Mouse (Mus musculus): ENCODE measurements around the gene Vps35. TPM values are rescaled to one million over a fixed set of nuclear protein-coding genes. Genes with fewer than 3 reads are reported as not detected.

The Vps35 gene
- polyA plus RNA-seq, 1 experiment from 2014 or later, result 138 TPM

GRCm38 (mm10) chr8:85321981-85322380 lies 22.4 kb upstream of the Vps35 start:
- Histone ChIP-seq H3K27ac (ENCODE audit: low read depth) (no peak overlapping the region), H3K4me1 (replicated peaks; ENCODE audit: control insufficient read depth, insufficient read depth, low read length) (no peaks in the 10 kb centered on the region), H3K9me3 (ENCODE audit: control insufficient read depth, low read length) (no peaks in the 10 kb centered on the region), H3K4me3 (ENCODE audit: low read depth, low read length) (no peak overlapping the region), H3K27me3 (replicated peaks; ENCODE audit: control insufficient read depth, insufficient read depth, low read length) (no peaks in the 10 kb centered on the region), H3K36me3 (ENCODE audit: control insufficient read depth, insufficient read depth, low read length) (no peaks in the 10 kb centered on the region), H3K4me2 (ENCODE audit: low read length) (no peak overlapping the region), H3K9ac (ENCODE audit: low read length) (no peak overlapping the region)
- no peak for ATAC-seq (replicated peaks; ENCODE audit: low FRiP score, low TSS enrichment, low read depth)
- WGBS, result 85% methylated on average over 15 of the region's 15 CpGs
- no peak for DNase-seq (ENCODE audit: low spot score)

- H3K4me1 ChIP-seq (replicated peaks; ENCODE audit: control insufficient read depth, insufficient read depth, low read length), result no peaks in the 10 kb centered on the region
Observed at GRCm38 (mm10) chr8:85318534-85318933, 18.9 kb upstream of the Vps35 start.

GRCm38 (mm10) chr8:85313036-85313435 lies 13.4 kb upstream of the Vps35 start:
- Histone ChIP-seq H3K9ac (ENCODE audit: low read length) (no peak overlapping the region), H3K4me1 (replicated peaks; ENCODE audit: control insufficient read depth, insufficient read depth, low read length) (no peaks in the 10 kb centered on the region), H3K27me3 (replicated peaks; ENCODE audit: control insufficient read depth, insufficient read depth, low read length) (no peaks in the 10 kb centered on the region), H3K9me3 (ENCODE audit: control insufficient read depth, low read length) (no peaks in the 10 kb centered on the region), H3K27ac (ENCODE audit: low read depth) (no peak overlapping the region), H3K36me3 (ENCODE audit: control insufficient read depth, insufficient read depth, low read length) (peaks cover 11% of the 10 kb centered on the region), H3K4me3 (ENCODE audit: low read depth, low read length) (no peak overlapping the region), H3K4me2 (ENCODE audit: low read length) (no peak overlapping the region)
- ATAC-seq (replicated peaks; ENCODE audit: low FRiP score, low TSS enrichment, low read depth), result no peak
- 91% methylated on average over 3 of the region's 3 CpGs for WGBS
- no peak for DNase-seq (ENCODE audit: low spot score)

More at GRCm38 (mm10) chr8:85318534-85318933, 18.9 kb upstream of the Vps35 start:
- ATAC-seq (replicated peaks; ENCODE audit: low FRiP score, low TSS enrichment, low read depth) (no peak), DNase-seq (ENCODE audit: low spot score) (no peak)
- no peaks in the 10 kb centered on the region for H3K36me3 ChIP-seq (ENCODE audit: control insufficient read depth, insufficient read depth, low read length)
- 94% methylated on average over 4 of the region's 4 CpGs for WGBS
- H3K27me3 ChIP-seq (replicated peaks; ENCODE audit: control insufficient read depth, insufficient read depth, low read length), result no peaks in the 10 kb centered on the region
- H3K9ac ChIP-seq (ENCODE audit: low read length), result no peak overlapping the region
- no peak overlapping the region for H3K4me3 ChIP-seq (ENCODE audit: low read depth, low read length)
- no peak overlapping the region for H3K27ac ChIP-seq (ENCODE audit: low read depth)
- no peak overlapping the region for H3K4me2 ChIP-seq (ENCODE audit: low read length)
- no peaks in the 10 kb centered on the region for H3K9me3 ChIP-seq (ENCODE audit: control insufficient read depth, low read length)

GRCm38 (mm10) chr8:85311743-85312142 lies 12.1 kb upstream of the Vps35 start:
- no peaks in the 10 kb centered on the region for H3K4me1 ChIP-seq (replicated peaks; ENCODE audit: control insufficient read depth, insufficient read depth, low read length)
- H3K27ac ChIP-seq (ENCODE audit: low read depth), result no peak overlapping the region
- no peak overlapping the region for H3K9ac ChIP-seq (ENCODE audit: low read length)
- H3K36me3 ChIP-seq (ENCODE audit: control insufficient read depth, insufficient read depth, low read length), result peaks cover 24% of the 10 kb centered on the region
- ATAC-seq (replicated peaks; ENCODE audit: low FRiP score, low TSS enrichment, low read depth) (no peak), DNase-seq (ENCODE audit: low spot score) (no peak)
- no peaks in the 10 kb centered on the region for H3K27me3 ChIP-seq (replicated peaks; ENCODE audit: control insufficient read depth, insufficient read depth, low read length)
- no peak overlapping the region for H3K4me3 ChIP-seq (ENCODE audit: low read depth, low read length)
- H3K4me2 ChIP-seq (ENCODE audit: low read length), result no peak overlapping the region
- H3K9me3 ChIP-seq (ENCODE audit: control insufficient read depth, low read length), result no peaks in the 10 kb centered on the region

- H3K4me3 ChIP-seq (ENCODE audit: low read depth, low read length), result no peak overlapping the region
- H3K27ac ChIP-seq (ENCODE audit: low read depth), result no peak overlapping the region
- H3K9ac ChIP-seq (ENCODE audit: low read length), result no peak overlapping the region
- ATAC-seq (replicated peaks; ENCODE audit: low FRiP score, low TSS enrichment, low read depth) (no peak), DNase-seq (ENCODE audit: low spot score) (no peak)
- no peaks in the 10 kb centered on the region for H3K9me3 ChIP-seq (ENCODE audit: control insufficient read depth, low read length)
- H3K4me1 ChIP-seq (replicated peaks; ENCODE audit: control insufficient read depth, insufficient read depth, low read length), result no peaks in the 10 kb centered on the region
- no peak overlapping the region for H3K4me2 ChIP-seq (ENCODE audit: low read length)
- WGBS, result 93% methylated on average over 2 of the region's 2 CpGs
- H3K27me3 ChIP-seq (replicated peaks; ENCODE audit: control insufficient read depth, insufficient read depth, low read length), result no peaks in the 10 kb centered on the region
- peaks cover 52% of the 10 kb centered on the region for H3K36me3 ChIP-seq (ENCODE audit: control insufficient read depth, insufficient read depth, low read length)
Observed at GRCm38 (mm10) chr8:85308564-85308963, 9.0 kb upstream of the Vps35 start.

- H3K36me3 ChIP-seq (ENCODE audit: control insufficient read depth, insufficient read depth, low read length), result peaks cover 62% of the 10 kb centered on the region
- H3K9me3 ChIP-seq (ENCODE audit: control insufficient read depth, low read length), result no peaks in the 10 kb centered on the region
- no peak overlapping the region for H3K4me2 ChIP-seq (ENCODE audit: low read length)
- H3K4me1 ChIP-seq (replicated peaks; ENCODE audit: control insufficient read depth, insufficient read depth, low read length), result peaks cover 10% of the 10 kb centered on the region
- 80% methylated on average over 5 of the region's 5 CpGs for WGBS
- no peaks in the 10 kb centered on the region for H3K27me3 ChIP-seq (replicated peaks; ENCODE audit: control insufficient read depth, insufficient read depth, low read length)
- no peak overlapping the region for H3K9ac ChIP-seq (ENCODE audit: low read length)
- DNase-seq (ENCODE audit: low spot score) (no peak), ATAC-seq (replicated peaks; ENCODE audit: low FRiP score, low TSS enrichment, low read depth) (no peak)
- no peak overlapping the region for H3K27ac ChIP-seq (ENCODE audit: low read depth)
- no peak overlapping the region for H3K4me3 ChIP-seq (ENCODE audit: low read depth, low read length)
Observed at GRCm38 (mm10) chr8:85303531-85303930, 3.9 kb upstream of the Vps35 start.

GRCm38 (mm10) chr8:85302931-85303330 lies 3.3 kb upstream of the Vps35 start:
- H3K4me3 ChIP-seq (ENCODE audit: low read depth, low read length), result no peak overlapping the region
- H3K4me1 ChIP-seq (replicated peaks; ENCODE audit: control insufficient read depth, insufficient read depth, low read length), result peaks cover 14% of the 10 kb centered on the region
- ATAC-seq (replicated peaks; ENCODE audit: low FRiP score, low TSS enrichment, low read depth) (no peak), DNase-seq (ENCODE audit: low spot score) (no peak)
- peaks cover 56% of the 10 kb centered on the region for H3K36me3 ChIP-seq (ENCODE audit: control insufficient read depth, insufficient read depth, low read length)
- no peak overlapping the region for H3K27ac ChIP-seq (ENCODE audit: low read depth)
- no peak overlapping the region for H3K9ac ChIP-seq (ENCODE audit: low read length)
- H3K9me3 ChIP-seq (ENCODE audit: control insufficient read depth, low read length), result no peaks in the 10 kb centered on the region
- no peaks in the 10 kb centered on the region for H3K27me3 ChIP-seq (replicated peaks; ENCODE audit: control insufficient read depth, insufficient read depth, low read length)
- no peak overlapping the region for H3K4me2 ChIP-seq (ENCODE audit: low read length)
- 90% methylated on average over 3 of the region's 3 CpGs for WGBS

- peaks cover 19% of the 10 kb centered on the region for H3K4me1 ChIP-seq (replicated peaks; ENCODE audit: control insufficient read depth, insufficient read depth, low read length)
- no peaks in the 10 kb centered on the region for H3K9me3 ChIP-seq (ENCODE audit: control insufficient read depth, low read length)
- no peak overlapping the region for H3K27ac ChIP-seq (ENCODE audit: low read depth)
- ATAC-seq (replicated peaks; ENCODE audit: low FRiP score, low TSS enrichment, low read depth) (no peak), DNase-seq (ENCODE audit: low spot score) (no peak)
- H3K4me3 ChIP-seq (ENCODE audit: low read depth, low read length), result no peak overlapping the region
- 64% methylated on average over 1 of the region's 1 CpGs for WGBS
- peaks cover 46% of the 10 kb centered on the region for H3K36me3 ChIP-seq (ENCODE audit: control insufficient read depth, insufficient read depth, low read length)
- H3K9ac ChIP-seq (ENCODE audit: low read length), result no peak overlapping the region
- H3K27me3 ChIP-seq (replicated peaks; ENCODE audit: control insufficient read depth, insufficient read depth, low read length), result no peaks in the 10 kb centered on the region
- H3K4me2 ChIP-seq (ENCODE audit: low read length), result no peak overlapping the region
Observed at GRCm38 (mm10) chr8:85301941-85302340, 2.3 kb upstream of the Vps35 start.

GRCm38 (mm10) chr8:85298600-85299433 lies 785 bp downstream of the Vps35 start:
- H3K27ac ChIP-seq (ENCODE audit: low read depth), result peak overlapping the region; percentile 98
- peaks cover 19% of the 10 kb centered on the region for H3K4me1 ChIP-seq (replicated peaks; ENCODE audit: control insufficient read depth, insufficient read depth, low read length)
- DNase-seq (ENCODE audit: low spot score), result peak; percentile 63
- H3K4me2 ChIP-seq (ENCODE audit: low read length), result peak overlapping the region; percentile 86
- no peaks in the 10 kb centered on the region for H3K9me3 ChIP-seq (ENCODE audit: control insufficient read depth, low read length)
- H3K27me3 ChIP-seq (replicated peaks; ENCODE audit: control insufficient read depth, insufficient read depth, low read length), result no peaks in the 10 kb centered on the region
- ATAC-seq (replicated peaks; ENCODE audit: low FRiP score, low TSS enrichment, low read depth), result peak; percentile 44
- peak overlapping the region; percentile 95 for H3K4me3 ChIP-seq (ENCODE audit: low read depth, low read length)
- WGBS, result under 1% methylated on average over 53 of the region's 53 CpGs
- peak overlapping the region; percentile 86 for H3K9ac ChIP-seq (ENCODE audit: low read length)
- peaks cover 28% of the 10 kb centered on the region for H3K36me3 ChIP-seq (ENCODE audit: control insufficient read depth, insufficient read depth, low read length)

Measured in intestine, embryonic 14.5 days (tissue).